Mouse (Mus musculus): ENCODE measurements at regions not wholly inside any gene's neighbourhood (a gene's known extent, or its start where the extent isn't known, plus 50 kb on each side); places are given as distances from the start of the nearest gene placed in this dataset.
"Not testable (repeated sequence)": the region's sequence is repeated elsewhere in the genome, so short reads cannot be mapped to it uniquely, and the experiment has no call there.

GRCm38 (mm10) chr15:17356586-17356985 is 628.0 kb downstream of the Cdh9 start:
- DNase-seq, result no peak

GRCm38 (mm10) chr15:17357083-17357774 is 628.7 kb downstream of the Cdh9 start:
- no peak for DNase-seq

DNA sequence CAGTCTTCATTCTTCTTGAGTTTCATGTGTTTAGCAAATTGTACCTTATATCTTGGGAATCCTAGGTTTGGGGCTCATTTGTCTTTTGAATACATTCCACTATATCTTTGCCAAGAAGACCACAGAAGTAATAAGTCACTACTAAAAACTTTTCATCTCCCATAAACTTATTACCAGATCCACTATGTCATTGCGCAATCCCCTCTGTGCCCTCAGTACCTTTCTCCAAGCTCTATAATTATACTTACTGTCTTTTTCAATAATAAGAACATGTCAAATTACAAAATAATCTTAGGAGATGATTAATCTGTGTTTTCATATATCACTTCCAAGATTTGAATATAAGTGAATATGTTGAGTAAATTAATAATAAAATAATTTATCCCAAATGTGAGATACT is 676.1 kb downstream of the Cdh9 start:
- DNase-seq, result no peak

DNA sequence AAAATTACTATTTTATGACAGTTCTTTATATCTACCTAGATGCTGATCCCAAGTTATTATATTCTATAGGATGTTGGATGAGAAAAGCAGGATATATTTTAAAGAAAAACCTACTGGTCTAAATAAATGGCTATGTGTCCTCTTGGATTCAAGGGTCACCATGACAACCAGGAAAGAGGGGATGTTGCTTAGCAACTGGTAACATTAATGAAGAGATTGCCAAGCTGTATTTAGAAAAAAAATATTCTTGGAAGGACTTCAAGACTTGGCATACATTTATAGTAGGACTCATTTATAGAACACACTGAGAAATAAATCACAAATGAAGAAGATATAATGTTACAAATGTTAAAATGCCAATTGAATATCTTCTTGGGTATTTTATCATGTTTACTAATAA is 699.2 kb downstream of the Cdh9 start:
- DNase-seq, result peak; percentile 4

- no peak for DNase-seq
These were observed 703.3 kb downstream of the Cdh9 start for GRCm38 (mm10) chr15:17431823-17432222.

GRCm38 (mm10) chr15:17435862-17436261 is 707.3 kb downstream of the Cdh9 start:
- DNase-seq, result no peak

DNA sequence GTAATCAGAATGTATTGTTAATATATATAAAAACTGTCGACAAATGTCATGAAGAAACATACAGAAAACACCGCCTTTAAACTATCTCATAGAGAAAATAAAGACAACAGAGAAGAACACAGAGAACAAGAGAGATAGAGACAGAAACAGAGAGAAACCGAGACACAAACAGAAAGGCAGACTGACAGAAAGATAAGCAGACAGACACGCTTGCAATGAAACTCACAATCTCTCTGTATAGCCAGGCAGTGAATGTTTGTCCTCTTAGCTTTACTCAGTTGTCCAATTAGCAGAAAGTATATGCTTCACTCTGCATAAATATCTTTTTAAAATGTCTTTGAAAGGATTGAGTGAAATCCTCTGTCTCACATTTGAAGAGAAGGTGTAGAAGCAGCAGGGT is 719.7 kb downstream of the Cdh9 start:
- DNase-seq, result no peak

GRCm38 (mm10) chr15:17449736-17450135 is 721.2 kb downstream of the Cdh9 start:
- not testable (repeated sequence) for DNase-seq

DNA sequence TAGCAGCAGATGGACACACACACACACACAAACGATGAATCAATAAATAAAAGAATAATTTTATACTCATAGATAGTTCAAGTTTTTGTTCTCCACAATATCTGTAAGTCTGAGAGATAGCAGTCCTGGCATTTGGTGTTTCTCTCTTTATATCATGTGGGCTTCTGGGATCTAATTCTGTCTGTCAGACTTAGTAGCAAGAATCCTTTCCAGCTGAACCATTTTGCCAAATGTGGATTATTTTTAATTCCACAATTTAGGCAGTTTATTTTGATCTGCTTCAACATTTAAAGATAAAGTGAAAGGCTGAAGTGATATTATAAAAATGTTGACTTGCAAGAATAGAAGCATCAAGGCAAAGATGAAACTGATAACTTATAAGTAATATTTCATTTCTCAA is 738.5 kb downstream of the Cdh9 start:
- DNase-seq, result no peak

- DNase-seq, result no peak
These were observed 765.0 kb downstream of the Cdh9 start for GRCm38 (mm10) chr15:17493561-17493960.

Data from right cerebral cortex, adult 18-20 months (tissue).